In the genomic region with DNA sequence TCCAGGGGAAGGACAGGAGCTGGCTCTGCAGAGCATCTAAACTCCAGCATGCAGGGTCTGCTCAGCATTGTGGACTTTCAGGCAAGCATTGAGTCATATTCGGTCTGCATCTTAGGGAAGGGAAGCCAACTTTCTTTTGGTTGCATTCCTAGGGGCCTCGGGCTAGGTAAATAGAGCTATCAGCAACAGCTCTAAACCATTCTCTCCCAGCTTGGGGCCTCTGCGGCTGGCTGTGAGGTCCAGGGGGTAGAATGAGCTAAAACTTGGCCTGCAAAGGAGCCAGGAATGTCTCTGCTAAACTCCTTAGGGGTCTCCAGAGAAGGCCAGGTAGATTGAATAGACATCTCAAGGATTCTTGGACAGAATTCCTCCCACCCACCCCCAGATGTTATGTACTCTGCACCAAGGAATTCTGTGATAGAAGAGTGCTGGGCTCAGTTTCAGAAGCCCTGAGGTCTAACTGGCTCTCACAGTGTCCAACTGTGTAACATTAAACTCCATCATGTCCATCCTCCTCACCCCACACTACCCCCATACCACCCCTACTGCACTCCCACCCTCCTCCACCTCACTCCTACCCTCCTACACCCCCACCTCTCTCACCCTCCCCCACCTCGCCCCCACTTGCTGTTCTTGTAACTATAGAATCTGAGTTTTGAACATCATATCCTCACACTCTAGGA, we compare ENCODE assay signal across 16 mouse cellular contexts. TPM values are rescaled to one million over a fixed set of nuclear protein-coding genes. Genes with fewer than 3 reads are reported as not detected.
DNase-seq lines count a peak whose midpoint lies in the region; ATAC-seq and TF ChIP-seq lines count a peak whose summit lies in the region.
"Had no signal": no experiment of that assay in that cellular context is flagged by ENCODE, and none has a peak within 500 bp of the region (broad histone marks: within the 10 kb centered on the region; RNA-seq: fewer than 3 reads in every experiment).

No protein-coding gene starts in this region.

- no peak overlapping the region for H3K4me3 ChIP-seq in heart, embryonic 10.5 days
- no peak overlapping the region for H3K4me3 ChIP-seq in liver, embryonic 12.5 days
- no peak overlapping the region for H3K4me3 ChIP-seq in liver, postnatal 0 days (ENCODE audit: low read depth, low read length)
- no peak overlapping the region for H3K4me3 ChIP-seq in embryonic facial prominence, embryonic 14.5 days (ENCODE audit: low read depth, low read length)
- H3K4me3 ChIP-seq in stomach, embryonic 16.5 days (replicated peaks; ENCODE audit: low read length), result no peak overlapping the region
- H3K4me3 ChIP-seq: hindbrain, embryonic 12.5 days; midbrain, embryonic 12.5 days had no signal

- peaks cover 20% of the 10 kb centered on the region for H3K4me1 ChIP-seq in heart, embryonic 10.5 days
- peaks cover 20% of the 10 kb centered on the region for H3K4me1 ChIP-seq in liver, embryonic 12.5 days
- H3K4me1 ChIP-seq in liver, postnatal 0 days (ENCODE audit: insufficient read depth), result peaks cover 3% of the 10 kb centered on the region
- peaks cover 4% of the 10 kb centered on the region; the same call in 1 of the 2 replicates for H3K4me1 ChIP-seq in embryonic facial prominence, embryonic 14.5 days (ENCODE audit: control insufficient read depth, insufficient read depth, low read length)
- H3K4me1 ChIP-seq in stomach, embryonic 16.5 days (ENCODE audit: control insufficient read depth, insufficient read depth, low read length), result 0 out of 2 replicates have a peak, but pooled peaks cover 7% of the 10 kb centered on the region
- H3K4me1 ChIP-seq: midbrain, embryonic 12.5 days had no signal

- H3K9ac ChIP-seq in liver, embryonic 12.5 days, result no peak overlapping the region
- H3K9ac ChIP-seq in liver, postnatal 0 days (replicated peaks), result no peak overlapping the region
- no peak overlapping the region for H3K9ac ChIP-seq in embryonic facial prominence, embryonic 14.5 days (ENCODE audit: low read depth, low read length)
- H3K9ac ChIP-seq in stomach, embryonic 16.5 days (ENCODE audit: low read length), result peak overlapping the region; percentile 39; the same call in 1 of the 2 replicates
- H3K9ac ChIP-seq: hindbrain, embryonic 12.5 days; midbrain, embryonic 12.5 days had no signal

- H3K27ac ChIP-seq in heart, embryonic 10.5 days, result peak overlapping the region; percentile 42; the same call in 1 of the 2 replicates
- H3K27ac ChIP-seq in liver, embryonic 12.5 days, result peak overlapping the region; percentile 30; the same call in 1 of the 2 replicates
- no peak overlapping the region for H3K27ac ChIP-seq in liver, postnatal 0 days (ENCODE audit: low read depth)
- H3K27ac ChIP-seq in embryonic facial prominence, embryonic 14.5 days (replicated peaks; ENCODE audit: low read depth, low read length), result peak overlapping the region; percentile 52; the same call in 1 of the 2 replicates
- peak overlapping the region; percentile 44 for H3K27ac ChIP-seq in stomach, embryonic 16.5 days (ENCODE audit: low read length)
- H3K27ac ChIP-seq: hindbrain, embryonic 12.5 days; midbrain, embryonic 12.5 days had no signal

- H3K27me3 ChIP-seq in heart, embryonic 10.5 days (ENCODE audit: insufficient read depth, poor library complexity, severe bottlenecking), result 0 out of 2 replicates have a peak, but pooled peaks cover 8% of the 10 kb centered on the region
- H3K27me3 ChIP-seq in liver, embryonic 12.5 days (replicated peaks), result peaks cover 41% of the 10 kb centered on the region
- no peaks in the 10 kb centered on the region for H3K27me3 ChIP-seq in liver, postnatal 0 days (ENCODE audit: insufficient read depth, low read length)
- no peaks in the 10 kb centered on the region for H3K27me3 ChIP-seq in embryonic facial prominence, embryonic 14.5 days (replicated peaks; ENCODE audit: control insufficient read depth, insufficient read depth, low read length)
- H3K27me3 ChIP-seq in stomach, embryonic 16.5 days (ENCODE audit: control insufficient read depth, insufficient read depth, low read length), result no peaks in the 10 kb centered on the region
- H3K27me3 ChIP-seq: hindbrain, embryonic 12.5 days; midbrain, embryonic 12.5 days had no signal

- no peaks in the 10 kb centered on the region for H3K36me3 ChIP-seq in heart, embryonic 10.5 days
- H3K36me3 ChIP-seq in liver, embryonic 12.5 days, result peaks cover 24% of the 10 kb centered on the region
- H3K36me3 ChIP-seq in liver, postnatal 0 days (replicated peaks; ENCODE audit: insufficient read depth, low read length), result no peaks in the 10 kb centered on the region
- no peaks in the 10 kb centered on the region for H3K36me3 ChIP-seq in embryonic facial prominence, embryonic 14.5 days (ENCODE audit: control insufficient read depth, insufficient read depth, low read length)
- H3K36me3 ChIP-seq in stomach, embryonic 16.5 days (ENCODE audit: control insufficient read depth, insufficient read depth, low read length), result no peaks in the 10 kb centered on the region
- H3K36me3 ChIP-seq: hindbrain, embryonic 12.5 days; midbrain, embryonic 12.5 days had no signal

- no peaks in the 10 kb centered on the region for H3K9me3 ChIP-seq in heart, embryonic 10.5 days
- no peaks in the 10 kb centered on the region for H3K9me3 ChIP-seq in liver, embryonic 12.5 days (replicated peaks)
- H3K9me3 ChIP-seq in liver, postnatal 0 days (ENCODE audit: low read length), result no peaks in the 10 kb centered on the region
- H3K9me3 ChIP-seq in embryonic facial prominence, embryonic 14.5 days (ENCODE audit: control insufficient read depth, low read length), result no peaks in the 10 kb centered on the region
- no peaks in the 10 kb centered on the region for H3K9me3 ChIP-seq in stomach, embryonic 16.5 days (replicated peaks; ENCODE audit: control insufficient read depth, low read length)
- H3K9me3 ChIP-seq: hindbrain, embryonic 12.5 days; midbrain, embryonic 12.5 days had no signal

- no peak for TF ChIP-seq EP300 in liver, postnatal 0 days (IDR thresholded peaks at IDR 0.05; ENCODE audit: low read depth)

- no peak overlapping the region for H3K4me2 ChIP-seq in liver, embryonic 12.5 days
- H3K4me2 ChIP-seq in liver, postnatal 0 days (ENCODE audit: low read depth, low read length), result no peak overlapping the region
- no peak overlapping the region for H3K4me2 ChIP-seq in embryonic facial prominence, embryonic 14.5 days (ENCODE audit: low read depth, low read length)
- H3K4me2 ChIP-seq in stomach, embryonic 16.5 days (ENCODE audit: low read depth, low read length), result no peak overlapping the region
- H3K4me2 ChIP-seq: hindbrain, embryonic 12.5 days; liver, embryonic 11.5 days; midbrain, embryonic 12.5 days had no signal

- intact Hi-C loops in heart, postnatal 10 days (cut with DNase I), result no loop called here

- no peak for ATAC-seq in liver, embryonic 12.5 days
- ATAC-seq in liver, postnatal 0 days, result no peak
- peak; percentile 91 for ATAC-seq in embryonic facial prominence, embryonic 14.5 days (ENCODE audit: low read depth)
- ATAC-seq in stomach, embryonic 16.5 days (ENCODE audit: insufficient read depth, low FRiP score), result peak; percentile 88
- ATAC-seq in megakaryocyte, adult 5-6 weeks (ENCODE audit: poor library complexity, severe bottlenecking), result no peak
- ATAC-seq: forebrain, embryonic 16.5 days; inflammation-experienced regulatory T-cells, adult 6 months had no signal

- DNase-seq in heart, embryonic 10.5 days (ENCODE audit: low spot score), result no peak
- no peak for DNase-seq in heart, postnatal 10 days
- no peak for DNase-seq in liver, postnatal 0 days
- peak; percentile 90 for DNase-seq in embryonic facial prominence, embryonic 14.5 days (ENCODE audit: low spot score)
- DNase-seq: cerebellum, adult 9-10 months; right cerebral cortex, postnatal 14 days; thymus, postnatal 36 days had no signal

- 37% methylated on average over 4 of the region's 4 CpGs for WGBS in heart, embryonic 10.5 days
- 43% methylated on average over 4 of the region's 4 CpGs for WGBS in liver, embryonic 12.5 days (ENCODE audit: insufficient replicate concordance)
- 46% methylated on average over 4 of the region's 4 CpGs for WGBS in liver, postnatal 0 days (ENCODE audit: insufficient replicate concordance)
- WGBS in embryonic facial prominence, embryonic 14.5 days, result 32% methylated on average over 4 of the region's 4 CpGs
- WGBS in stomach, embryonic 16.5 days, result 26% methylated on average over 4 of the region's 4 CpGs

- TF ChIP-seq CTCF in liver, postnatal 0 days (IDR thresholded peaks at IDR 0.05; ENCODE audit: low read depth), result no peak

RNA-seq across cellular contexts. Expression of a gene that starts 13.8 kb away (rescaled TPM):
- 3.0 and 3.9 TPM in 2 replicates for polyA plus RNA-seq in heart, embryonic 10.5 days (2016; fragmentation: Nextera tagmentation; extraction: Ambion mirVana)
- 1 to 10 TPM in 1 of 2 experiments, under 1 TPM in 1; 0.97 to 1.2 TPM for total RNA-seq in heart, postnatal 10 days (2021)
- polyA plus RNA-seq in liver, embryonic 12.5 days (2016; fragmentation: Nextera tagmentation; extraction: Ambion mirVana), result 4.3 and 4.8 TPM in 2 replicates
- 1.1 and 1.6 TPM in 2 replicates for polyA plus RNA-seq in liver, postnatal 0 days (2015; fragmentation: Nextera tagmentation; extraction: Ambion mirVana)
- 10.1 and 10.3 TPM in 2 replicates for polyA plus RNA-seq in embryonic facial prominence, embryonic 14.5 days (2014; fragmentation: Nextera tagmentation; extraction: Ambion mirVana)
- polyA plus RNA-seq in stomach, embryonic 16.5 days (2015; fragmentation: Nextera tagmentation; extraction: Ambion mirVana), result 3.2 and 3.3 TPM in 2 replicates
- 0.11 and 0.29 TPM in 2 replicates for total RNA-seq in megakaryocyte, adult 5-6 weeks (2015)
- total RNA-seq in megakaryocyte, adult 5-6 weeks (2017), result 0.08 and 0.26 TPM in 2 replicates
- polyA plus RNA-seq: inflammation-experienced regulatory T-cells, adult 6 months had no signal

RNA-seq across cellular contexts. Expression of a gene that starts 43.7 kb away (rescaled TPM):
- 2.3 and 3.9 TPM in 2 replicates for polyA plus RNA-seq in heart, embryonic 10.5 days (2016; fragmentation: Nextera tagmentation; extraction: Ambion mirVana)
- total RNA-seq in heart, postnatal 10 days (2021), result 1 to 10 TPM; 5.2 to 6.5 TPM
- polyA plus RNA-seq in liver, embryonic 12.5 days (2016; fragmentation: Nextera tagmentation; extraction: Ambion mirVana), result 5.2 and 5.4 TPM in 2 replicates
- 6.0 TPM in 2 replicates for polyA plus RNA-seq in liver, postnatal 0 days (2015; fragmentation: Nextera tagmentation; extraction: Ambion mirVana)
- polyA plus RNA-seq in embryonic facial prominence, embryonic 14.5 days (2014; fragmentation: Nextera tagmentation; extraction: Ambion mirVana), result 4.9 and 6.3 TPM in 2 replicates
- 6.4 and 8.2 TPM in 2 replicates for polyA plus RNA-seq in stomach, embryonic 16.5 days (2015; fragmentation: Nextera tagmentation; extraction: Ambion mirVana)
- total RNA-seq in megakaryocyte, adult 5-6 weeks (2015), result 27.9 and 35.5 TPM in 2 replicates
- 74.4 TPM in 2 replicates for total RNA-seq in megakaryocyte, adult 5-6 weeks (2017)
- polyA plus RNA-seq: C2C12 had no signal

Comparison
In these comparisons a context has a peak if more than half of its experiments do, and no peak if none do; other contexts are left out.
1. ATAC-seq: peak in embryonic facial prominence, embryonic 14.5 days (single experiment) and stomach, embryonic 16.5 days (single experiment); none in liver, embryonic 12.5 days (single experiment), liver, postnatal 0 days (single experiment) and megakaryocyte, adult 5-6 weeks (single experiment).